Mouse (Mus musculus): Measurements from ENCODE around the gene Dnmt1. TPM values are rescaled to one million over a fixed set of nuclear protein-coding genes. Genes with fewer than 3 reads are reported as not detected.

The Dnmt1 gene
- polyA plus RNA-seq, 1 experiment from 2014 or later = 59.8 TPM

DNA sequence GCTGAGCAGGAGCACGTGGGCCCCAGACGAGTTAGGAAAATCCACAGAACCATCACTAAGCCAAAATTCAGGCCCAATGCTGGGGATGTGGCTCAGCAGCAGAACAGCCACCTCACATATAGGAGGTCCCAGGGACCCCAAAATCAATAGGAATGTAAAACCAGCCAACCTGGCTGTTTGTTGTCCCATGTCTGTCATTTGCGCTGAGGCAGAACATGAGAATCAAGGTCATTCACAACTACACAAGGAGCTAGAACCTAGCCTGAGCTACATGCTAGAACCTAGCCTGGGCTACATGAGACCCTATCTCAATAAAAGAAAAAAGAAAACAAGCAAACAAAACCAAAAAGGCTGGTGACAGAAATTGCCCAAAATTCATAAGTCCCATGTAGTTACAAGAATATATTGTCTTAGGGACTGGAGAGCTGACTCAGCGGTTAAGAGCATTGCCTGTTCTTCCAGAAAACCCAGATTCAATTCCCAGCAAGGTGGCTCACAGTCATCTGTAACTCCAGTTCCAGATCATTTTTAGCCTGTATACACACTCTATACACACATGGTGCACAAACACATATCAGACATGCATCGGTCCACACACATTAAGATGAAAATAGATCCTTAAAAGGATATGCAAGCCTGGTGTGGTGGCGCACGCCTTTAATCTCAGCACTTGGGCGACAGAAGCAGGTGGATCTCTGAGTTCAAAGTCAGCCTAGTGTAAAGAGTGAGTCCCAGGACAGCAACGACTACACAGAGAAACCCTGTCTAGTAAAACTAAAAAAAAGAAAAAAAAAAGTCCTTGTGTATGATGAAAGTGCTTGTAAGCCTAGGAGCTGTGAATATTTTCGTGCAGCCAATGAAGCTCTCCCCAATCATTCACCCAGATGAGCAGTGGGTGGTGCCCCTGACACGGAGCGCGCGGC lies 82.3 kb downstream of the Dnmt1 start:
- peak overlapping the region; percentile 69 for H3K9ac ChIP-seq
- H3K36me3 ChIP-seq = no peaks in the 10 kb centered on the region
- H3K27me3 ChIP-seq (replicated peaks) = 0 out of 2 replicates have a peak, but pooled peaks cover 5% of the 10 kb centered on the region
- H3K4me1 ChIP-seq = peaks cover 10% of the 10 kb centered on the region
- H3K4me2 ChIP-seq = peak overlapping the region; percentile 78
- WGBS = 31% methylated on average over 14 of the region's 14 CpGs
- H3K27ac ChIP-seq (replicated peaks) = peak overlapping the region; percentile 51
- H3K4me3 ChIP-seq = peak overlapping the region; percentile 55
- H3K9me3 ChIP-seq = no peaks in the 10 kb centered on the region
- no peak for ATAC-seq (ENCODE audit: extremely low read depth, insufficient number of reproducible peaks, low FRiP score, low TSS enrichment)

DNA sequence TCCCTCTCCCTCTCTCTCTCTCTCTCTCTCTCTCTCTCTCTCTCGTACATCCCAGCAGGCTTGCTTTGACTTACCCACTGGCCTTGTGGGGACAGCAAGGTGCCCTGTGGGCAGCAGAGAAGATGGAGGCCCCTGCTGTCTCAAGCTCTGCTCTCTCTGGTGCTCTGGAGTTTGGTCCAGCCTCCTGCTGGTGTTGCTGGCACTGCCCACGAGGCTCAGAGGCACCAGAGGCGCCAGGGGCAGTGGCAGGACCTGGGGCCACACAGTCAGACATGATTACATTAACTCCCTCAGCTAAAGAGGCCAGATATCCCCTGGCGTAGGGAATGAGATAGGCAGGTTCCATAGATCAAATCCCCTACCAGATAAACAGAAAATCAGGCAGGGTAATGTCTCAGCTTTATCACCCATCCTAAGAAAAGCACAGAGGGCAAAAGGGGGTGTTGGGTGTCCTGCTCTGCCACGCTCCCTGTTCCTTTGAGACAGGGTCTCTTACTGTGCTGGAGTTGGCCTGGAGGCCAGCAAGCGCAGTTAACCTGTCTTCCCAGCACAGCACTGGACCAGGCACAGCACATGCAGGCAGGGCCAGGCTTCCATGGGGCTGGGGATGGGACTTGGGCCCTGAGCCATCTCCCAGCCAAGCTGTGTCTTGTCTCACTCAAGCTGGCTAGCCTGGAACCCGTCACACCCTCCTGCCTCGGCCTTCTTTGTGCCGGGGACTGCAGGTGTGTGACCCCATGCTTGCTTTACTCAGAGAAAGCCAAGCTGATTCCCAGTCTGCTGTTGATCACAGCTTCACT lies 83.2 kb downstream of the Dnmt1 start:
- no peak for ATAC-seq (ENCODE audit: extremely low read depth, insufficient number of reproducible peaks, low FRiP score, low TSS enrichment)
- Histone ChIP-seq H3K9ac (0 out of 2 replicates have a peak overlapping the region, but pooled peaks have one; percentile 28), H3K36me3 (no peaks in the 10 kb centered on the region), H3K9me3 (no peaks in the 10 kb centered on the region), H3K4me1 (peaks cover 10% of the 10 kb centered on the region), H3K4me2 (no peak overlapping the region), H3K4me3 (no peak overlapping the region), H3K27me3 (replicated peaks) (0 out of 2 replicates have a peak, but pooled peaks cover 5% of the 10 kb centered on the region), H3K27ac (replicated peaks) (no peak overlapping the region)
- WGBS = 60% methylated on average over 8 of the region's 9 CpGs

DNA sequence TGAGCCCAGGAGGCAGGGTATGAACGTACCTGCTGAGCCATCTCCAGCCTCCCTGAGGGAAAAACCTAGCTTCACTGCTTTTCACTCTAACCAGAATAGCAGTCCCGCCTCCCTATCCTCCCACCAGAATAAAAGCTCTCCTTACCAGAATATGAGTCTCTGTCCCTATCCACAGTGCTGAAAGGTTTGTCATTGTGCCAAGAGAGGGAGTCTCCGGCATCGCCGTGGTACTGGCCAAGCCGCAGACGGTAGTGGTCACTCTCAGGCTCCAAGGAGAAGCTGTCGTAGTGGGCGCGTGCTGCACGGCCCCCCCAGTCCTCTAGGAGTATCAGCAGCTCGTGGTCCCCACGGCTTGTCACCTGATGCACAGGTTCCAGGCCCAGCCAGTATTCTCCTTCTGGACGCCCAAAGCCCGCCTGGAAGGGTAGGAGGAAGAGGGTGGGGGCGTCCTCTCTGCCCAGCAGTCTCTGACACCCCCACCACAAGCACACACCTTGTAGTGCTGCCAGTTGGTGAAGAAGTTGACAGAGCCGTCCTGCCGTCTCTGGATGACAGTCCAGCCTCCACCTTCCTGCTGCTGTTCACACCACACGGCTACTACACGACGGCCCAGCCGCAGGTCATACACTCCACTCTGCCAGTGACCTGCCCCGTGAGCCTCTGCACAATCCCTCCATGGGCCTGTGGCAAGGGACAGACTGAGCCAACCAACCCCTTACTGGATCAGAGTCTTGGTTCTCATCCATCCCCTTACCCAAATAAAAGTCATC lies 84.5 kb downstream of the Dnmt1 start:
- peaks cover 10% of the 10 kb centered on the region for H3K4me1 ChIP-seq
- no peak overlapping the region for H3K4me2 ChIP-seq
- H3K27me3 ChIP-seq (replicated peaks) = peaks cover 15% of the 10 kb centered on the region
- no peaks in the 10 kb centered on the region for H3K36me3 ChIP-seq
- H3K27ac ChIP-seq (replicated peaks) = no peak overlapping the region
- ATAC-seq (ENCODE audit: extremely low read depth, insufficient number of reproducible peaks, low FRiP score, low TSS enrichment) = no peak
- 61% methylated on average over 23 of the region's 23 CpGs for WGBS
- H3K9me3 ChIP-seq = no peaks in the 10 kb centered on the region
- no peak overlapping the region for H3K9ac ChIP-seq
- no peak overlapping the region for H3K4me3 ChIP-seq

DNA sequence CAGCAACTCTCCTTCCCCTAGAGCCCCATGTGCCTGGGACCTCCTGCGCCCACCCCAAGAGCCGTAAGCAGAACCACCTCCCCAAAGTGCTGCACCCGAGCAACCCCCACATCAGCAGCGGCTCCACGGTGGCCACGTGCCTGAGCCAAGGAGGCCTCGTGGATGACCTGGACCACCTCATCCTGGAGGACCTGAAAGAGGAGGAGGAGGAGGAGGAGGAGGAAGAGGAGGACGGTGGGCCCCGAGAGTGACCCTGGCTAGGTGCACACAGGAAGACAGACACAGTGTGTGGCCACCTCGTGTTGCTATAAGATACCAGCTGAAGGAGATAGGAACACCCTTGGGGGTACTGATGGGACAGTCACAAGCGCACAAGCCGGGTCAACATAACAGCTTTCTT lies 86.2 kb downstream of the Dnmt1 start:
- Histone ChIP-seq H3K27ac (replicated peaks) (no peak overlapping the region), H3K27me3 (replicated peaks) (peaks cover 31% of the 10 kb centered on the region), H3K4me3 (no peak overlapping the region), H3K9me3 (no peaks in the 10 kb centered on the region), H3K9ac (no peak overlapping the region), H3K4me2 (no peak overlapping the region), H3K36me3 (no peaks in the 10 kb centered on the region), H3K4me1 (peaks cover 15% of the 10 kb centered on the region)
- no peak for ATAC-seq (ENCODE audit: extremely low read depth, insufficient number of reproducible peaks, low FRiP score, low TSS enrichment)
- 76% methylated on average over 12 of the region's 12 CpGs for whole genome bisulfite sequencing

- H3K27me3 ChIP-seq (replicated peaks) = peaks cover 37% of the 10 kb centered on the region
- H3K9me3 ChIP-seq = no peaks in the 10 kb centered on the region
- no peaks in the 10 kb centered on the region for H3K36me3 ChIP-seq
- H3K9ac ChIP-seq = no peak overlapping the region
- peaks cover 18% of the 10 kb centered on the region for H3K4me1 ChIP-seq
- H3K4me2 ChIP-seq = no peak overlapping the region
- no peak for ATAC-seq (ENCODE audit: extremely low read depth, insufficient number of reproducible peaks, low FRiP score, low TSS enrichment)
- no peak overlapping the region for H3K4me3 ChIP-seq
- H3K27ac ChIP-seq (replicated peaks) = no peak overlapping the region
- WGBS = 86% methylated on average over 10 of the region's 10 CpGs
These were observed 86.7 kb downstream of the Dnmt1 start for GRCm38 (mm10) chr9:20872991-20873390.

GRCm38 (mm10) chr9:20870211-20871173 lies 89.2 kb downstream of the Dnmt1 start:
- Histone ChIP-seq H3K4me2 (no peak overlapping the region), H3K4me3 (no peak overlapping the region), H3K4me1 (peaks cover 13% of the 10 kb centered on the region), H3K9me3 (no peaks in the 10 kb centered on the region), H3K9ac (no peak overlapping the region), H3K36me3 (no peaks in the 10 kb centered on the region), H3K27ac (replicated peaks) (no peak overlapping the region), H3K27me3 (replicated peaks) (peaks cover 55% of the 10 kb centered on the region)
- WGBS = 71% methylated on average over 12 of the region's 12 CpGs
- ATAC-seq (ENCODE audit: extremely low read depth, insufficient number of reproducible peaks, low FRiP score, low TSS enrichment) = no peak

DNA sequence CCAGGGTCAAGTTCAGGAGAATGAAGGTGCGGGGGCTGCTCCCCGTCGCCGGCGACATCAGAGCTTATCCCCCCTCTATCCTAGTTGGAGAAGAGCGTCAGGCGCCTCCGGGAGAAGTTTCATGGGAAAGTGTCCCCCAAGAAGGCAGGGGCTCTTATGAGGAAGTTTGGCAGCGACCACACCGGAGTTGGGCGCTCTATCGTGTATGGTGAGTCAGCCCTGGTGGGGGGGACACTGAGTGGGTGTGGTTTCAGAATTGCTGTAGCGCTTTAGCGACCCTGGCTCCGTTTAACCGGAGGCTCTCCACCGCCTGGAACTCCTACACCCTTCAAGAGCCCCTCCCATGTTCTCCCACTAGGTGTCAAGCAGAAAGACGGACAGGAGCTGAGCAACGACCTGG lies 90.4 kb downstream of the Dnmt1 start:
- peak overlapping the region; percentile 65 for H3K4me3 ChIP-seq
- H3K9ac ChIP-seq = peak overlapping the region; percentile 79
- no peak for ATAC-seq (ENCODE audit: extremely low read depth, insufficient number of reproducible peaks, low FRiP score, low TSS enrichment)
- H3K27me3 ChIP-seq (replicated peaks) = peaks cover 53% of the 10 kb centered on the region
- peak overlapping the region; percentile 77 for H3K4me2 ChIP-seq
- 2% methylated on average over 19 of the region's 19 CpGs for WGBS
- H3K36me3 ChIP-seq = no peaks in the 10 kb centered on the region
- H3K27ac ChIP-seq (replicated peaks) = no peak overlapping the region
- H3K4me1 ChIP-seq = peaks cover 13% of the 10 kb centered on the region
- no peaks in the 10 kb centered on the region for H3K9me3 ChIP-seq

- no peaks in the 10 kb centered on the region for H3K36me3 ChIP-seq
- H3K27ac ChIP-seq (replicated peaks) = no peak within 1 kb of the TSS
- WGBS = 5% methylated on average over 53 of the region's 53 CpGs
- H3K27me3 ChIP-seq (replicated peaks) = peaks cover 53% of the 10 kb centered on the region
- peaks cover 13% of the 10 kb centered on the region for H3K4me1 ChIP-seq
- H3K9me3 ChIP-seq = no peaks in the 10 kb centered on the region
- peak within 1 kb of the TSS; percentile 79 for H3K9ac ChIP-seq
- H3K4me3 ChIP-seq = peak within 1 kb of the TSS; percentile 65
- ATAC-seq (ENCODE audit: extremely low read depth, insufficient number of reproducible peaks, low FRiP score, low TSS enrichment) = no peak
- H3K4me2 ChIP-seq = peak within 1 kb of the TSS; percentile 77
These were observed 91.2 kb downstream of the Dnmt1 start, which contains the start of gene A230050P20Rik for GRCm38 (mm10) chr9:20868448-20869001. A230050P20Rik (plus strand) TSS chr9:20868642.

- ATAC-seq (ENCODE audit: extremely low read depth, insufficient number of reproducible peaks, low FRiP score, low TSS enrichment) = no peak
- 47% methylated on average over 3 of the region's 3 CpGs for WGBS
- peaks cover 53% of the 10 kb centered on the region for H3K27me3 ChIP-seq (replicated peaks)
These were observed 92.8 kb downstream of the Dnmt1 start for GRCm38 (mm10) chr9:20866879-20867278.

GRCm38 (mm10) chr9:20862225-20862624 lies 97.5 kb downstream of the Dnmt1 start:
- Histone ChIP-seq H3K4me3 (no peak overlapping the region), H3K27ac (replicated peaks) (no peak overlapping the region), H3K27me3 (replicated peaks) (peaks cover 29% of the 10 kb centered on the region), H3K4me1 (no peaks in the 10 kb centered on the region), H3K36me3 (no peaks in the 10 kb centered on the region), H3K9me3 (no peaks in the 10 kb centered on the region), H3K9ac (no peak overlapping the region), H3K4me2 (no peak overlapping the region)
- no peak for ATAC-seq (ENCODE audit: extremely low read depth, insufficient number of reproducible peaks, low FRiP score, low TSS enrichment)
- 47% methylated on average over 4 of the region's 4 CpGs for WGBS

More at GRCm38 (mm10) chr9:20866879-20867278, 92.8 kb downstream of the Dnmt1 start:
- H3K4me1 ChIP-seq = peaks cover 13% of the 10 kb centered on the region
- no peak overlapping the region for H3K9ac ChIP-seq
- no peak overlapping the region for H3K4me3 ChIP-seq
- H3K36me3 ChIP-seq = no peaks in the 10 kb centered on the region
- H3K4me2 ChIP-seq = no peak overlapping the region
- H3K27ac ChIP-seq (replicated peaks) = no peak overlapping the region
- no peaks in the 10 kb centered on the region for H3K9me3 ChIP-seq

All from heart, embryonic 13.5 days (tissue).